Mouse (Mus musculus) kidney, adult 8-10 months (tissue): ENCODE results near the gene Ccdc169.

Source experiments
- DNase-seq, 2 experiments: peaks; one replicate each; pipeline ENCODE4 v3.0.0; 2022

The Ccdc169 gene

DNA sequence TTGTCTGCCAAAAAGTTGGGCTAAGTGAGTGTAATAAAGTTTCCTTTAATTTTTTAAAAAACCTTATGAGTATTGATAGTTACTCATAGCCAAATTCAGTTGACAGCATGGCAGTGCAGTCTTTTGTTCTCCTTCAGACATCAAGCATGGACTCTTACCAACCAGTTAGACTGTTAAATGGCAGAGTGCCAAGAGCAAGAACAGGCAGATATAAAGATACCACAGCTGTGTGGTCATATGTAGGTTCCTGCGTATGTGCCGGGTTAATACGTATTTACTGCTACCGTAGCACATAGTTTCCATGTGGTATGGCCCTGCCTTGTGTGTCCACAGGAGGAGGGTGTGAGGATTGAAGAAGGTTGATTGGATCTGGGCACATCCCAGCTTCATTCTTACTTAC lies 14.1 kb upstream of the Ccdc169 start:
- no peak for DNase-seq

DNA sequence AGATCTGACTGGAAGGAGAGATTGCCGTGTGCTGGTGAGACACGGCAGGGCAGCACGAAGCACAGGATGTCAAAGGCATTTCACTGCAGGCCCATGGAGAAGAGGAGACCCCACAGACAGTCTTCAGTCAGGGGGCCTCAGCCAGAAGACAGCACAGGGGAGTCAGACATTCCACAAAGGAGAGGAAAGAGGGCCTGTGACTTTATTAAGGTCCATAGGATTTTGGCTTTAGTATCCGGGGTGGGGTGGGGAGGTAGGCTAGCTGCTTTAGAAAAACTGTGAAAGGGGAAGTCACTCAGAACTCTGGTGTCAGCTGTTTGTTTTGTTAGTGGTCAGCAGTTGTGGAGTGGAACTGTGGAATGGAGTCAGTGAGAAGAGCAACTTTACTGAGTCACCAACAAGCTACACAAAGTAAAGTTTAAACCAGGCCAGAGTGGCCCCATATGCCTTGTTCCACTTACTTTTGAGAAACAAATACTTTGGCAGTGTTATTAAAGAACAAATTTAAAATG lies 7.9 kb upstream of the Ccdc169 start:
- DNase-seq: no peak

DNA sequence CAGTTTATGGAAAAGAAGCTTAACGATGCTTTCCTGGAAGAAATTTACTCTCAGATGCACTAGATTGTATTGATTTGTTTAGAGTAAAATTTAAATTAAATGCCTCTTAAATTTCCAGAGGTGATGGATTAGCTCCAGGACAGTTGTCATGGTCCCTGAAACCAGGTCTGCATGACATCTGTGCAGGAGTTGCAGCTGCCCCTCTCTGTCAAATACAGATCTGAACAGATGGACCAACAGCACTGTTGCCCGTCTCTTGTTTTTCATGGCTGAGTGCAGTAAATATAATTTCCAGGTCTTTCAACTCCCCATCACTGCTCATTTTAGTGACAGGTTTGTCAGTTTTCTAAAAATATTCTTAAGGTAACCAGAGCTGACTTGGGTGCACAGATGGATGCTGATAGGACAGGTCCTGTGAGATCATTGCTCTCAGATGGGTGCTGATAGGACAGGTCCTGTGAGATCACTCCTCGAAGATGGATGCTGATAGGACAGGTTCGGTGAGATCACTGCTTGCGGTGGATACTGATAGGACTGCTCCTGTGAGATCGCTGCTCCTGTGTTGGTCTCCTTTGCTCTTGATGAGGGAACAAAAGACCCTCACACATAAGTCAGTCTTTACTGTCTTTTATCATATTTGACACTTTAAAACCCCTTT lies 5.4 kb upstream of the Ccdc169 start:
- no peak for DNase-seq

DNA sequence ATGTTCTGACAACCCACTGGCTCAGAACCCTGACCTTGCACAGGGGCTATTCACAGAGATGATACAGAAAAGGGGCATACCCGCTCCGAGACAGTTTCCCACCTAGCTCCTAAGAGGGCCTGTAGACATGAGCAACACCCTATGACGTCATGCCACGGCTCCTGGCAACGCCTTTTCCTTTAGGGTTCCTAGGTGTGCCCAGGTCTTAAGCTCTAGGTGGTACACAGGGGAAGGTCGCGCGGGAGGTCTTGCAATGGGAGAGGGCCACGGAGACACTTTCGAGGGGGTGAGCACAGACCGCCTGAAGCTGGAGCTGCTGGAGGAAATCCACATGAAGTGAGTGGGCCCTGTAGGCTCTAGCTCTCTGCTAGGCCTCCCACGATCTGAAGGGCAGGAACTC lies 2.7 kb downstream of the Ccdc169 start:
- DNase-seq: no peak

DNA sequence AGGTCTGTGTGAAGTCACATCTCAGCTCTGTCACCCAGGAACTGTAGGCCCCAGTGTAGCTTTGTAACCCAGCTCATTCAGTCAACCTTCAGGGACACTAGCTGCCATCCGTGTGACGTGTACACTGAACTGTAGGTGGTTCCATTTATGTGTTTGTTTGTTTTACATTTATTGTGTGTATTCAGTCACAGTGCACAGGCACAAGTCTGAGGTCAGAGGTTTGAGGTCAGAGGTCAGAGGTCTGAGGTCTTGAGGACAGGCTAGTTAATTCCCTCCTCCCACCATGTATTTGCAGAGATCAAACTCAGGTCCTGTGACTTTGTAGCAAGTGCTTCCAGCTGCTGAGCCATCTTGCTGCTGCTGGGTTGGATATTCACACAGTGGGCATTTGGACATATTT lies 4.3 kb downstream of the Ccdc169 start:
- DNase-seq: no peak

DNA sequence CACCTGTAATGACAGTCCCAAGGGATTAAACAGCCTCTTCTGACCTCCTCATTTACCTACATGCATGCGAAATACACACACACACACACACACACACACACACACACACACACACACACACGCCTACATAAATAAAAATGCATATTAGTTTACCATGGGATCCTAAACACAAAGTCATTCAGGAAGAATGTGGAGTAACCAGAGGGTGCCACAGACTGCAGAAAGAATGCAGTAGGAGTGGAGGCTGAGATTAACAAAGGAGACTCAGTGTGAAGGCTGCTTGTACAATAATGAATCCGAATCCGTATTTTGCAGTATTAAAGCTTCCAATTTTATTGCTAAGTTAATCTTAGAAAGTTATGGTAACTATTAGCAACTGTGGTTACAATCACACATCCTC lies 7.8 kb downstream of the Ccdc169 start:
- DNase-seq: no peak

DNA sequence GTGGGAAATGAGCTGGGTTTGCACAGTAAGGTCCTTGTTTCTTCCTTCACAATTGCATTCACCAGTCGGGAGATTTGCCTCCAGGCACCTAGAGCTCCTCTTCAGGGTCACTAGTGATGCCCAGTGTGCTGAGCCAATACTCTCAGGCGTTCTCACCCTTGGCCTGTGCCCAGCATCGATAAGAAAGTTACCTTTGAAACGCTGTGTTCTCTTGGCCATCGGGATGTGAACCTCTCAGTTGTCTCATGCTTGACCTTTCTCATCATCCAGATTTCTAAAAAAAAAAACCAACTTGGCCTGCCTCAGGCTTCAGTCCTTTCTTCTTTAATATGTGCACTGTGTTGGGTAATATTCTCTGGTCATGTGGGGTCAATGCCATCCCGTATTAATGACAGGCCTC lies 9.3 kb downstream of the Ccdc169 start:
- DNase-seq: no peak

DNA sequence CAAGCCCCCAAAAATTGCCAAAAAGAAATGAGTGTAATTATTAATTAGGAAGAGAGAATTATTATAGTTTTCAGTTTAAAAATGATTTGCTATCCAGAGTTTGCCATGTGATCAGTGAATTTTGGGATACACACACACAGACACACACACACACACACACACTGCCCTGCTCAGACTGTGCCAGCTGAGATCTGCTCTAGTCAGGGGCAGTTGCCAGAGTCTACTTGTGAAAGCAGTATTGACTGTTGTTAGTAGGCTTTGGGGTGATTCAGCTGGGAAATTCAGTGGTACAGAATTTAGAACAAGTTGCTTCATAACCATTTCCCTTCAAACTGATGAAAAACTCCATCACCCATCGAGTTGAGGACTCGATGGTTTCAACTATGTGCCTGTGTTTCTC lies 10.0 kb downstream of the Ccdc169 start:
- DNase-seq: no peak

DNA sequence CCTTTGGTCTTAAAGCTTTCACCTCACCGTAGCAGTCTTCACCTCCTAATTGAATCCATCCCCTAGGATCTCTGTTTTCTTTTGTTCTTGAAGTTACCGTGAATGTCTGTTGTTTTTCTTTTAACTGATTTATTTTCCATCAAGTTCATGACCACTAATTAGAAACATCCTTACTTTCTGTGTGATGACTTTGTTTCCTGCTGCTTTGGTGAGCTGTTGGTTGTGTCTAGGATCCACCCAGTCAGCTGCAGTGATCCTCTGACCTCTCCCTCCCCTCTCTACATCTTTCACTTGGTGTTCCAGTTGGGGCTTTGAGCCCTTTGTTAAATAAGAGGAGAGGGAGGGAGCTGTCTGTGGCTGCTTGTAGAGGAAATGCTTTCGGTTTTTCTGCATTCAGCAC lies 11.0 kb downstream of the Ccdc169 start:
- no peak for DNase-seq

DNA sequence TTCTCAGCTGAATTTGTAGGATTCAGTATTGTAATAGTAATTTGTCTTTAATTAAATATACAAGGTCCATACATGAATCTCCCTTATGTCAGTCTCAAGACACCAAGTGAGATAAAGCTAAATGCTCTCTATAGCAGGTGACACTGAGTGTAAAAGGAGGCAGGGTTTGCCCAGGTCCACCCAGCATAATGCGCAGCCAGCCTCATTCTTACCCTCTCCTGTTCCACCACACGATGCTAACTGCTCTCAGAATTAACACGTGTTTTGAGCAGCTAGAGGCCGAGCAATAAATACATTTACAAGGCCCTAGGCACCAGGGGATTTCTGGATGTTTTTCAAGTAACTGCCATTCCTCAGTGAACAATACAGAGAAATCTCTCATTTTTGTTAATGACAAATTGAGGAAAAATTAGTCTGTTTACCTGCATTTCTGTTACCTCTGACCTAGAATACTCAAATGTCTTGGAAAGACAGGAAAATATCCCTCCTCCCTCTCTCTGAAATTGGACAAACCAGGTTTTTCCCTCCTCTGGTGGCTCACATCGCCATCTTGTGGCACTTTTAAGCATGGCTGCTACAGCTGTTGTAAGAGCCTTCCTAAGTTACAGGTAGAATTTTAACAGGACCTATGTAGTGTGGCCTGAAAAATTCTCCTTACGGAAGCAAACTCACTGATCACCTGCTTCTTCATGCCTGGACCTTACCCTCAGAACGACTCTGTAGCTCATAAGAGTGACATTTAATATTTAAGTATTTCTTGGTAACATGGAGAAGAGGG lies 14.7 kb downstream of the Ccdc169 start:
- peak; percentile 48 to 68 for DNase-seq

DNA sequence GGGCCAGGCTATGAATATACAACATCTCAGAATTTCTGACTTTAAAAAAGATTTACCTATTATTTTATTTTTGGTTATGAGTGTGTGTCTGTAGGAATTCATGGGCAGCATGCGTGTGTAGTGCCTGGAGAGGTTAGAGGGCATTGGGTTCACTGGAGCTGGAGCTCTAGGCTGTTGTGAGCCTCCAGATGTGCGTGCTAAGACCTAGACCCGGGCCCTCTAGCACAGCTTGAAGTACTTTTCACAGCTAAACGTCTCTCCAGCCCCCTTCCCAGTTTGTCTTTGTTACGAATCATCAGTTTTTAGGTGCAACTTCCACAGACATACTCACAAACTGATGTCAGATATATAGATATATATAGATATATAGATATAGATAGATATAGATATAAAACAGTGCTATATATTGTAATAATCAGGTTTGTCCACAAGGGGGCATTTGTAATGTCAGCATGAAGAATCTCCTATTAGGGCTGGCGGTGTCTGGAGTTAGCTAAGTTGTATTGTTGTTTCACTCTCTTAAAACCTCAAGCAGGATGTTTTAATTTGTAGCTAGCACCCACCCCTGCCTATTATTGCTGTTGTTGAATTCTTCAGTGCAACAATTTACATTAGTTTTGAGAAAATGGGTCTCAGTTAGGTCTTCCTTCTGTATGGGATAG lies 15.7 kb downstream of the Ccdc169 start:
- no peak for DNase-seq

DNA sequence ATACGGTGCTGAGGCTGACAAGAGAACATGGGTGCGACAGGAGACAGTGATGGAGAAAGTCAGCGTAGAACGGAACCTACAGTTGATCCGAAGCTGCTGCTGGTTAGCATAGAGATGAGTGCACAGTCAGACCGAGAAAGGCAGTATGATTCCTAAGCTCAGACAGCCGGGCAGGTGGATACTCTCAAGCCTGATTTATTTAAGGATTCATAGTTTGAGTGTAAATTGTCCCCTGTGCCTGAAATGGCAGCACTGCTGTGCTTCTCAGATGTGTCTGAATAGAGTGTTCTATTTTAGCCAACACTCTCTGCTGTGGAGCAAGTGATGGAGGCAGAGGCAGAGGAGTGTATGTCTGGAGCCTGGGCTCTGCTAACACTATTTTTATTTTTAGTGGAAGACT lies 17.0 kb downstream of the Ccdc169 start:
- DNase-seq: no peak

DNA sequence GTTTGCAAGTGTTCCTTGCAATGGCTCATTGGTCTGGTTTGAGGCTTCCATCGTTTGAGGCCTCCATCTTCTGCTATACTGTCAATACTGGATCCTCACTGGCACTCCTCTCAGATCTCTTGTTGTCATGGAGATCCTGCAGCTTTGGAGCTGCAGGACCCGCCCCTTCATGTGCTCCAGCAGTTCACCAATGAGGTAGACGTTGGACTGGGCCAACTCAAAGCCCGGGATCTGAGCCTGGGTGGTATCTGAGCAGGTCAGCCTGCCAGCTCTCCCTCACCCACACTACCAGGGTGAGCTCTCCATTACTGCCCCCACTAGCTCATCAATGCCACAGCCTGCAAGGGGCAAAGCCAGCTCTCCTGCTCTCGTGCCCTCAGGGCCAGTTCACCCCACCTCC lies 20.3 kb downstream of the Ccdc169 start:
- DNase-seq: no peak

DNA sequence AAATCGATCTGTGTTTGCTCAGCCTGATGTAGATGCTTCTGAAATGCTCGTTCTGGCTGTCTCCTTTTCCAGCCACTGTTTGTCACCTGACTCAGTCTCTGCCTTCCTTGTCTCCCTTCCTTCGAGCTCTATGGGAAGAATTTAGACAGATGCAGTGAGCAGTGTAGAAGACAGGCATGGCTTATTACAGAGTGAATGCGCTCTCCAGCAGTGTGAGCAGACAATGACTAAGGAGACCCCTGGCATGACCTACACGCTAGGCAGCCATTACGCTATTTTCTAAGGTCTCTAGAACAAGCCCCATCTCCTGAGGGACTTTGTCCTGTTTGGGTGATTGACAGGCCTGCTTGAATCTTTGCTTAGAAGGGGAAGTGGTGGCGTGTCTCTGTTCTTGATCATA lies 24.0 kb downstream of the Ccdc169 start:
- DNase-seq: no peak

DNA sequence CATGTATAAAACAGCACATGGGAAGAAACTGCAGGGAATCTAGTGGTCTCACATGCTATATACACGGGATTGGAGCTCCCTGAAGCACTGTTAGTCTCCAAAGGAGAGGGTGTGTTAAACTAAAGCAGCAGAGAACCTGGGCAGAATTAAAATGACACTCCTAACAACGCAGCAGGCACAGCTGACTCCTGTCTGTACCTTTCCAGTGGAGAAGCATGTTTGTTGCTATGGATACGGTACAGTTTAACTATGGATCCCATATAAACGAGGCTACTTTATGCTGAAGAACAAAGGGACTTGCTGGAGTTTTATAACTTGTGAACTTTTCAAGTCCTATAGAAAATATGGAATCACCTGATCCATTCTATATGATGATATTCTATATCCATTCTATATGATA lies 26.4 kb downstream of the Ccdc169 start:
- DNase-seq: no peak

DNA sequence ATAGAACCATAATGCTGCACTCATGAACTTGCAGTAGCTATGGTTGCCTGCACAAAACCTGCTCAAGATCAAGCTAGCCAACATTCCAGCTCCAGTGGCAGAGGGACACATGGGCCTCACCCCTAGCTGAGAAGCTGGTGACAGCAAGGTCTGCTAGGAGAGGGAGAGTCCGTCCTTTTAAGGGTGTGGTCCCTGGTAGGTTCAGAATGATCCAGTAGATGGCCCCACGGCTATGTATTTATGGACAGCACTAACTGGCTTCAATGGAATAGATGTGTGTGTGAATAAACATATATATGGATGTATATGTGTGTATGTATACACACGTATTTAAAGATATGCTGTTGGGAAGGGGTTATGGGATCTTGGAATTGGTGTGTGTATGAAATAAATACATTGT lies 35.3 kb downstream of the Ccdc169 start:
- DNase-seq: no peak

DNA sequence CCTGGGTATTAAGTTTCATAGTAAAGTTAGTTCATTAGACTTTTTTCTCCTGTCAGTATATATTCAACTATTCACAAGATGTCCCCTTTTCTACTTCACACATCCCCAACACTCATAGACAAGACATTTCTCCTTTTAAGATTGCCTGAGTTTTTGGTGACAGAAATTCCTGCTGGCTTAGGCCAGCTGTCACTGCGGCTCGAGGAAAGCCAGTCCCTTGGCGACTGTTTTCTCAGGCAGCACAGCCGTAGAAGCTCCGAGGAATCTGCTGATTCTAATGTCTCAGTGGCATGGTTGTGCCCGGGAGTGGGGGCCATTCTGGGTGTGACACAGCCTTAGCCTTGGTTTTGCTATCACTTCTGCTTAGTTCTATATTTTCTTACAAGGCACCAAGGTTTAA lies 40.1 kb downstream of the Ccdc169 start:
- no peak for DNase-seq

DNA sequence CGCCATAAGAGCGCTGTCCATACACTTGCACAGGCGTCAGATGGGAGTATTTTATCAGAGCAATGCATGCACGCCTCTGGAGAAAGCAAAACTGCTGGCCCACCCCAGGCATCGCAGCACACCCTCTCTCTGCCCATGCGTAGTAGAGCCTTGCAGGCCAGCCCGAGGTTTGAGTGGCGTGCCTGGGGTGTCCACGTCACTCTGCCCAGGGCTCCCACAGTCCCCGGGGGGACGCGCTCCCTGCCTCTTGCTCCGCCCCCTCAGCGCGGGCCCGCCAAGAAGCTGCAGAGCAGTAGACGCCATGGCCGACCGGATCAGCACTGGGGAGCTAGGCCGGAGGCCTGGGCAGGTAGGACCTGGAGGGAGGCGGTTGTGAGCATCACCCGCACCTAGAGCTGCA lies 44.6 kb downstream of the Ccdc169 start, which contains the start of gene Sohlh2:
Gene Sohlh2 (plus strand): TSS at position 263 of the 400 bp plus-strand sequence.
- DNase-seq: no peak

DNA sequence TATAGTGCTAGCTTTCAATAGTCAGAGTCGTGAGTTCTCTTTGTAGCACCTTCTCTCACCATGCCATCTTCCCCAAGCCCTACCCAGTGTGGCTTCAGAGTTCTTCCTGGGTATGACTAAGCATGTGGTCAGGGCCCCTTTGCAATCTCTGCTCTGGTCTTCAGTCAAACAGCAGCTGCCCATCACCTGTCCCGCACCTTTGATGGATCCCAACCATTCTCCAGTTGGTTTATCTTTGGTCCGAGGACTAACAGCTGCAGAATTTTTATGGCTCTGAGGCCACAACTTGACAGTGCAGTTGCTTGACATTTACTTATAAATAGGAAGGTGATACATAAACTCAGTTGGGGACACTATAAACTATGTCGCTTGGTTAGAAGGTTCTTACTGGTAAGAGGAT lies 54.5 kb downstream of the Ccdc169 start:
- DNase-seq: no peak

DNA sequence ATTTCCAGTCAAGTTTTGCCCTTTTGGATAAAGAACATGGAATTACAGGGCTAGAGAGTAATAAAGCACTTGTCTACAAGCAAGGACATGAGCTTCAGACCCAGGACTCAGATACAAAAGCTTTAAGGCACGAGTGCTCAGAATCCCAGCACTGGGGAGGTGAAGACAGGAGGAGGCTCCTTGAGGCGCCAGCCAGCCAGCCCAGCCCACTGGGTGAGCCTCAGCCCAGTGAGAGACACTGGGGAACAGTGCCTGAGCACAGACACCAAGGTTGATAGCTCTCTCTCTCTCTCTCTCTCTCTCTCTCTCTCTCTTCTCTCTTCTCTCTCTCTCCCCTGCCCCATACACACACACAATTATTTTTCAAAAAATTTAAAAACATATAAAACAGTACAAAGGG lies 56.2 kb downstream of the Ccdc169 start:
- no peak for DNase-seq

DNA sequence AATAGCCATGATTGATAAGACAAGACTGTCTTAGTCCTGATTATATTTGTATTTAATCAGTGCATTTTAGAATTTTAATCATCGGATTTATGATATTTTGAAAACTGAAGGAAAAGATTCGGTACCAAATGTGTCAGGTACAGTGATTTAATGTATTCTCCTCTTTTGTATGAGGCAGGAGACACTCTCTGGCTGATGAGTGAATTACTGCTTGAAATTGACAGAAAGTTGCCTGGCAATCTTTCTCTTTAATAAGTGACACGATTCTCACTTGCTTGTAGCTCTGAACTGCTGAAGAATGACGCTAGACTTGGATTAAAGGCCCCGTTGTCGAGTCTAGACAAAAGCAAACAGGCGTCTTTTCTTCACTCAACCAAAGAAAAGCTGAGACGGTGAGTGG lies 57.7 kb downstream of the Ccdc169 start:
- no peak for DNase-seq

DNA sequence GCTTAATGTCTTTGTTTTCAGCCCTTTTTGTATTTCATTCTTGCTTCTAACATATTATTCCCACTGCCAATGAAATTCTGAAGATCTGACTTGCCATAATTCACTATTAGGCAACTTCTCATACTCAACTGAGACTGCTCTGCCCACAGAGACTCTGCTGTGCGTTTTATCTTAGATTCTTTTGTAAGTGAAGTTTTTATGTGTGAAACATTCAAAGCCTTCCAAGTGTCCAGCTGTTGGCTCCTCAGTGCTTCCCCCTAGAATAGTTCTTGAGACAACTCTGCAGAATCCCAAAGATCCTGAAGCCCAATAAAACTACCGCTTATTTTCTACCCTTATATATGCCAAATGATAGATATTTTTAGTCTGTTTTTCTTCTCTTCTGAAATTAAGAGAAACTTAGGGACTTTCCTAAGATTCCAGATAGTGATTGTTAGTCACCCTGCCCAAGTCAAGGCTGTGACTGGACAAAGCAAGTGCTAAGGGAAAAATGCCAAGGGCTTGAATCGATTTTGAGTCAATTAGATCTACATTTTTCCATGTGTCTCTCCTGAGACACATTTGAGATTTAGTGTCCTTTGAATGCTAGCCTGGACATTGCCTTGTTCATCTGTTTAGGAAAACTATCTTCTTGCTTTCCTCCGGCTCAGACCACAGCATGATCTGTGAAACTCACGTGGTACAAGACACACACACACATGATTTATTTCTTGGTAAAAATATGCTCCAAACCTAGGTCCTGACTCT lies 58.6 kb downstream of the Ccdc169 start:
- no peak for DNase-seq

DNA sequence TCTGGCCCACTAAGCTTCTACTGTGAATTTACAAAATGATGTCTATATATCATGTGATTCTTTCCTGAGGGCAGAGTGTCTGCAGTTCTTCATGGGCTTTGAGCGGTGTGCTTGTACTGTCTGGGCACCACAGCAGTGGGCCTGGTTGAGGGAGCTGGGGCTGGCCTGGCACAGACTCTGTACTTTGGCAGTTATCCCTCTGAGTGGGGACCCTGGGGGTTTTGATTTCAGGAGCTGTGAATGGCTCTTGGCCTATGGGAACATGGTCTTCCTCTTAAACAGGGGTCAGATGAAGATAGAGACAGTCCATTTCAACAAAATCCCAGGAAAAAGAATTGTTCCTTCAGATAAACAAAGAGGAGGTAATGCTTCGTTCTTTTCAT lies 59.2 kb downstream of the Ccdc169 start:
- DNase-seq: no peak
